Mouse (Mus musculus): ENCODE data around the gene Mkrn2. TPM values are rescaled to one million over a fixed set of nuclear protein-coding genes. Genes with fewer than 3 reads are reported as not detected.

Gene Mkrn2
- polyA plus RNA-seq, 1 experiment from 2014 or later = 23.6 TPM

DNA sequence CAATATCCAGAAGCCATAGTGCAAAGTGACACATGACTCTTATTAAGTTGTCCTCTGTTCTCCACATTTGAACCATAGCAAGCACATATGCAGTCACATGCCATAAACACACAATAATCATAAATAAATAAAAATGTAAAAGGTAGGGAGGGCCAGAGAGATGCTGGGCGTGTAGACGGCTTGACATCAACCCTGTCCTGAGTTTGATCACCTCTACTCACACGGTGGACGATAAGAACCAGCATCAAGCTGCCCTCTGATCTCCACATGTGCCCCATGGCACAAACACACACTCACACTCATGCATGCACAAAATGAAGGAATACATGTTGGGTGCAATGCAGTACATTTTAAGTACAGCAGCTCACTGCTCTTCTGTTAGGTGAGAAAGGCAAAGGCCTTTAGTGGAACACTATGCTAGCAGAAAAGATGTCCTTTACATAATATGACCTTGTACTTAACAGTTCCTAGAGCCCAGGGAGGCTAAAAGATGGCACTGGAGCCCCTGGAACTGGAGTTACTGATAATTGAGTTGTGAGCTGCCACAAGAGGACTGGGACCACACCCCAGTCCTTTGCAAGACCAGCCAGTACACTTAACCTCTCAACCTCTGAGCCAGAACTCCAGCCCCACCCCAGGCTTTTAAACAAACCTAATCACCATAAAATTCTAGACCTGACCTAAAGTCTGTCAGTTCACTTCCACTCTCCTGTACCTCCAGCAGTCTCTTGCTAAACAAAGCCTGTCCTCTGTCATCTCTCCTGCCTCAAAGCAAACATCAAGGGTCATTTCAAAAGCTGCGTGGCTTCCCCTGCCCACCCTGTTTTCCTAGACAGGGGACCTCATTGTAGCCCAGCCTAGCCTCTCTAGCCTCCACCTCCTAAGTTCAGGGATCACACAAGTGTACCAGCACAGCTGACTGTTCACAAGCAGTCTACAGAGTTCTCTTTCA, 49.0 kb downstream of the Mkrn2 start:
- Histone ChIP-seq H3K27me3 (no peaks in the 10 kb centered on the region), H3K4me3 (replicated peaks) (no peak overlapping the region), H3K4me1 (peaks cover 16% of the 10 kb centered on the region), H3K36me3 (no peaks in the 10 kb centered on the region), H3K9ac (no peak overlapping the region), H3K4me2 (replicated peaks) (no peak overlapping the region), H3K27ac (replicated peaks) (no peak overlapping the region), H3K9me3 (replicated peaks) (no peaks in the 10 kb centered on the region)
- 47% methylated on average over 5 of the region's 5 CpGs for WGBS
- no peak for ATAC-seq (ENCODE audit: insufficient number of reproducible peaks, low FRiP score, low TSS enrichment, low read depth)

DNA sequence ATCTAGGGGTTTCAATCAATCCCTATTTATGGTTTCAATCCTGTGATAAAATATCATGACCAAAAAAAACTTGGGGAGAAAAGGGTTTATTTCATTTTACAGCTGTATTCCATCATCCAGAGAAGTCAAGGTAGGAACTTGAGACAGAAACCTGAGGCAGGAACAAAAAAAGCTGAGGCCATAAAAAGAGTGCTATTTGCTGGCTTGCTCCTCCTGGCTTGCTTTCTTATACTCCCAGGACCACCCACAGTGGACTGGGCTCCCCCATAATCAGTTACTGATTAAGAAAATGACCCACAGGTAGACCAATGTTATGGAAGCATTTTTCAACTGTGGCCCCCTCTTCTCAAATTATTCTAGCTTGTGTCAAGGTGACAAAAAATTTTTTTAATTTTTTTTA, 50.0 kb downstream of the Mkrn2 start:
- H3K9ac ChIP-seq = no peak overlapping the region
- H3K4me3 ChIP-seq (replicated peaks) = no peak overlapping the region
- no peaks in the 10 kb centered on the region for H3K36me3 ChIP-seq
- no peak overlapping the region for H3K4me2 ChIP-seq (replicated peaks)
- H3K27me3 ChIP-seq = no peaks in the 10 kb centered on the region
- no peaks in the 10 kb centered on the region for H3K9me3 ChIP-seq (replicated peaks)
- no peak for ATAC-seq (ENCODE audit: insufficient number of reproducible peaks, low FRiP score, low TSS enrichment, low read depth)
- H3K4me1 ChIP-seq = peaks cover 16% of the 10 kb centered on the region
- H3K27ac ChIP-seq (replicated peaks) = no peak overlapping the region

DNA sequence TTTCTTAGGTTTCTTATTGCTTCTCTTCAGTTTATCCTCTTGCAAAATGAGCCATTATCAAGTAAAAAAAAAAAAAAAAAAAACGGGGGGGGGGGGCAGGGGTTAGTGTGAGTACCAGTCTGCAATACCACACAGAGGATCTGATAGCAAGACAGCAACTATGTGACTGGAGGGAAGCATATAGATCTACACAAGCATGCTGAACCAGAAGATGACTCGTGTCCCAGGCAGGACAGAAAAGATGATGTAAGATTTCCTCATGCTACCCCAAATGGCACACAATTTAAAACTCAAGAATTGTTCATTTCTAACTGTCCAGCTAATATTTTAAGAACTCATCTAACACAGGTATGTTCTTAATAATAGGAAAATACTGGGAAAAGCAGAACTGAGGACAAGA, 52.2 kb downstream of the Mkrn2 start:
- Histone ChIP-seq H3K4me3 (replicated peaks) (no peak overlapping the region), H3K36me3 (no peaks in the 10 kb centered on the region), H3K4me1 (peaks cover 16% of the 10 kb centered on the region), H3K9ac (no peak overlapping the region), H3K27me3 (no peaks in the 10 kb centered on the region), H3K27ac (replicated peaks) (no peak overlapping the region), H3K9me3 (replicated peaks) (no peaks in the 10 kb centered on the region), H3K4me2 (replicated peaks) (no peak overlapping the region)
- no peak for ATAC-seq (ENCODE audit: insufficient number of reproducible peaks, low FRiP score, low TSS enrichment, low read depth)
- 44% methylated on average over 2 of the region's 2 CpGs for WGBS

DNA sequence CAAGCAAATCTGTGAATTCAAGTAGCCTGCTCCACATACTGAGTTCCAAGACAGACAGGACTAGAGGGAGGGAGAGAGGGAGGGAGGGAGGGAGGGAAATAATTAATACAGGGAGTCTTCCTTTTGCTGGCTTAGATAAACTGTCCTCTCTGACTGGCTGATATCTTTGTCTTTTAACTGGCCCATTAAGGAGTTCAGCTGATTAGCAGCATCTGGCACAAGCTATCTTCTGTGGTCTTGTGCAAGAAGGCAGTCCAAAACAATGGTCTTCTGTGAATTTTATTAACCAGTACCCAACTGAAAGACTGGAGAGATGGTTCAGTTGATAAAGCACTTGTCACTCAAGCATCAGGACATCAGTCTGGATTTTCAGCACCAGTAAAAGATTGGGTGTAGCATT, 57.1 kb downstream of the Mkrn2 start:
- Histone ChIP-seq H3K27ac (replicated peaks) (no peak overlapping the region), H3K27me3 (no peaks in the 10 kb centered on the region), H3K4me2 (replicated peaks) (no peak overlapping the region), H3K4me1 (0 out of 2 replicates have a peak, but pooled peaks cover 4% of the 10 kb centered on the region), H3K36me3 (no peaks in the 10 kb centered on the region), H3K9me3 (replicated peaks) (no peaks in the 10 kb centered on the region), H3K9ac (no peak overlapping the region), H3K4me3 (replicated peaks) (no peak overlapping the region)
- no peak for ATAC-seq (ENCODE audit: insufficient number of reproducible peaks, low FRiP score, low TSS enrichment, low read depth)

DNA sequence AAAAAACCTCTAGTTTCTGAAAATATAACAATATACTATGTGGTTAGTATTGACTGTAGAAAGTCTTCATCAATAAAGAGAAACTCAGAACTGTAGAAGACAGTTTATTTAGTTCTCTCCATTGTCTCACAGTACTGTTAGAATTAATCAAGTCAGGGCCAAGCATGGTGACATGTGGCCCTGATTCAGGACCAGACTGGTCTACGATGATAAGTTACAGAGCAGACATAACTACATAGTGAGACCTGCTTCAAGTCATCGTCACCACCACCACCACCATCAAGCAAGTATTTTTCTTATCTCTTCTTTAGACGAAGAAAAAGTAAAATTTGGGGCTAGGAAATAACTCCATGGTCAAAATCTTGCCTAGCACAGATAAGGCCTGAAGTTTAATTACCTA, 62.6 kb downstream of the Mkrn2 start:
- Histone ChIP-seq H3K4me3 (replicated peaks) (no peak overlapping the region), H3K36me3 (no peaks in the 10 kb centered on the region)

DNA sequence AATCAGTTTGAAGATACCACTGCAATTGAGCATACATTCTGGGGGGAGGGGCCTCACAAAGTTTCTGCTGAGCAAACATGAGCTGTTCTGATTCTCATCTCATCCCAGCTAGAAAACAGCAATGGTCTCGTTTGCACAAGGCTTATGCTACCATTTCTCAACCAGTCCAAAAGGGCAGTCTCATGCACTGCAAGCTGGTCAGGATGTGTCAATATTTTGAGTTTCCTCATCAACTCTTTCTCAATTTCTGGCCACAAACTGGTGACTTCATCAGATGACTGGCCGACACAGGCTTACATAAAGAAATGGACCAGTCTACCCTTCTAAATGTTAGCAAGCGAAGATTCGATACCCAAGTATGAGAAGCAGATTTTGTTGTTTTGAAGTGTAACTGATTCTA, 64.9 kb downstream of the Mkrn2 start:
- WGBS = 67% methylated on average over 4 of the region's 4 CpGs
- H3K27ac ChIP-seq (replicated peaks) = no peak overlapping the region
- ATAC-seq (ENCODE audit: insufficient number of reproducible peaks, low FRiP score, low TSS enrichment, low read depth) = no peak

More for the DNA sequence above, 62.6 kb downstream of the Mkrn2 start:
- no peak for ATAC-seq (ENCODE audit: insufficient number of reproducible peaks, low FRiP score, low TSS enrichment, low read depth)
- Histone ChIP-seq H3K27me3 (no peaks in the 10 kb centered on the region), H3K4me1 (peaks cover 19% of the 10 kb centered on the region), H3K9me3 (replicated peaks) (no peaks in the 10 kb centered on the region), H3K4me2 (replicated peaks) (no peak overlapping the region), H3K9ac (no peak overlapping the region), H3K27ac (replicated peaks) (no peak overlapping the region)
- WGBS = 91% methylated on average over 3 of the region's 3 CpGs

More for the DNA sequence above, 64.9 kb downstream of the Mkrn2 start:
- peaks cover 16% of the 10 kb centered on the region for H3K4me1 ChIP-seq
- no peaks in the 10 kb centered on the region for H3K9me3 ChIP-seq (replicated peaks)
- H3K4me3 ChIP-seq (replicated peaks) = no peak overlapping the region
- no peak overlapping the region for H3K9ac ChIP-seq
- no peaks in the 10 kb centered on the region for H3K27me3 ChIP-seq
- H3K4me2 ChIP-seq (replicated peaks) = no peak overlapping the region
- H3K36me3 ChIP-seq = no peaks in the 10 kb centered on the region

Other genes starting within 250 kb of the Mkrn2 start
- 9.4 and 11.2 TPM in 2 replicates for gene Pparg, start 241.0 kb upstream of the Mkrn2 start, polyA plus RNA-seq (2015; fragmentation: Nextera tagmentation; extraction: Ambion mirVana)
- 29.1 and 31.5 TPM in 2 replicates for gene Tsen2, start 57.2 kb upstream of the Mkrn2 start, polyA plus RNA-seq (2015; fragmentation: Nextera tagmentation; extraction: Ambion mirVana)
- gene Mkrn2os, start 9.3 kb upstream of the Mkrn2 start, polyA plus RNA-seq (2015; fragmentation: Nextera tagmentation; extraction: Ambion mirVana) = 1.2 and 3.1 TPM in 2 replicates
- gene Raf1, start 74.7 kb downstream of the Mkrn2 start, polyA plus RNA-seq (2015; fragmentation: Nextera tagmentation; extraction: Ambion mirVana) = 89.0 and 93.6 TPM in 2 replicates
- 23.9 and 28.9 TPM in 2 replicates for gene Tmem40, start 160.5 kb downstream of the Mkrn2 start, polyA plus RNA-seq (2015; fragmentation: Nextera tagmentation; extraction: Ambion mirVana)
- 33.6 and 33.7 TPM in 2 replicates for gene Cand2, start 172.6 kb downstream of the Mkrn2 start, polyA plus RNA-seq (2015; fragmentation: Nextera tagmentation; extraction: Ambion mirVana)
- 2,086 and 2,192 TPM in 2 replicates for gene Rpl32, start 206.8 kb downstream of the Mkrn2 start, polyA plus RNA-seq (2015; fragmentation: Nextera tagmentation; extraction: Ambion mirVana)
- gene Efcab12, start 236.5 kb downstream of the Mkrn2 start, polyA plus RNA-seq (2015; fragmentation: Nextera tagmentation; extraction: Ambion mirVana) = 1.1 and 1.9 TPM in 2 replicates